Mouse (Mus musculus): ENCODE data around the gene Cfap54. TPM values are rescaled to one million over a fixed set of nuclear protein-coding genes. Genes with fewer than 3 reads are reported as not detected.

Gene Cfap54
- 0.59 and 0.65 TPM in 2 replicates for polyA plus RNA-seq (2015; fragmentation: Nextera tagmentation; extraction: Ambion mirVana)

DNA sequence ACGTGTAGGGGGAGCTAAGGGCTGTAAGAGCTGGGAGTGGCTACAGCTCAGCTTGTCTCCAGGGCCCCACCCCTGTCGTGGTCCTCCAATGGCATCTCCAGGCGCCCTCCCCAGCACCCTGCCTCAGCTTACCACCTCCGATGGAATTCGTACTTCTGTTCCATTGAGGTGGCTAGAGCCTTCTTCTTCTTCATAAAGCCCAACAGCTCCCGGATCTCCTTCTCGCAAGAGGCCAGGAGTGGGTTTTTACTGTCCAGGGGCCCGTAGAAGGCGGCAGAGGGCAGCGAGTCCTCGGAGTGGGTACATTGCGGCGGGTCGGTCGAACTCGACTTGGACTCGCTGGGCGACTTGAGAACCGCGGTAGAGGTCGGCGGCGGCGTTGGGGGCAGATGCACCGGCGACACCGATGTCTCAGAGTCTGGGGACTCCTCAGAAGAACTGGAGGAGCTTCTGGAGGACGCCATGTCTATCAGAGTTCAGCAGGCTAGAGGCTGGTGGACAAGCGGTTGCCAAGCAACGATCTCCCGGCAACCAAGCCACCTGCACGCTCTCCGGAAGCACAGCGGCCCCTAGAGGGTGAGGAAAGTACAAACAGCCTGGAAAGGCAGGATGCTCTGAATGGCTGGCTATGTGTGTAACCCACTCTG, at the start of gene Cfap54:
Gene Cfap54 (minus strand): TSS at position 486 of the 647 bp plus-strand sequence.

Other genes starting within 250 kb of the Cfap54 start
- gene Cdk17, start 79.3 kb upstream of the Cfap54 start, polyA plus RNA-seq (2015; fragmentation: Nextera tagmentation; extraction: Ambion mirVana): 17.1 and 18.8 TPM in 2 replicates
- gene Elk3, start 229.5 kb upstream of the Cfap54 start, polyA plus RNA-seq (2015; fragmentation: Nextera tagmentation; extraction: Ambion mirVana): 13.4 and 17.3 TPM in 2 replicates